Mouse (Mus musculus): Measurements from ENCODE around the gene Rarres1. TPM values are rescaled to one million over a fixed set of nuclear protein-coding genes. Genes with fewer than 3 reads are reported as not detected.
A peak's percentile ranks its signal among the peaks of the same experiment; 100 is the strongest.

The Rarres1 gene
- polyA plus RNA-seq, 1 experiment from 2014 or later: 1.4 TPM

- Histone ChIP-seq H3K36me3 (ENCODE audit: control insufficient read depth, insufficient read depth) (peaks cover 13% of the 10 kb centered on the region), H3K4me1 (replicated peaks; ENCODE audit: control insufficient read depth, insufficient read depth, low read length) (no peaks in the 10 kb centered on the region), H3K27ac (ENCODE audit: low read length) (no peak overlapping the region), H3K4me3 (replicated peaks; ENCODE audit: low read length) (no peak overlapping the region), H3K27me3 (replicated peaks; ENCODE audit: control insufficient read depth, insufficient read depth, low read length) (no peaks in the 10 kb centered on the region), H3K9ac (replicated peaks; ENCODE audit: low read depth, low read length) (no peak overlapping the region), H3K9me3 (ENCODE audit: control insufficient read depth, low read length) (no peaks in the 10 kb centered on the region), H3K4me2 (ENCODE audit: low read length) (no peak overlapping the region)
- WGBS: 90% methylated on average over 6 of the region's 6 CpGs
- ATAC-seq: no peak
Observed at GRCm38 (mm10) chr3:67473438-67473837, 41.9 kb downstream of the Rarres1 start.

GRCm38 (mm10) chr3:67471408-67472127 is 43.8 kb downstream of the Rarres1 start:
- no peaks in the 10 kb centered on the region for H3K27me3 ChIP-seq (replicated peaks; ENCODE audit: control insufficient read depth, insufficient read depth, low read length)
- H3K4me1 ChIP-seq (replicated peaks; ENCODE audit: control insufficient read depth, insufficient read depth, low read length): no peaks in the 10 kb centered on the region
- 91% methylated on average over 4 of the region's 4 CpGs for WGBS
- H3K4me2 ChIP-seq (ENCODE audit: low read length): no peak overlapping the region
- ATAC-seq: no peak
- peaks cover 13% of the 10 kb centered on the region for H3K36me3 ChIP-seq (ENCODE audit: control insufficient read depth, insufficient read depth)
- no peak overlapping the region for H3K4me3 ChIP-seq (replicated peaks; ENCODE audit: low read length)
- no peak overlapping the region for H3K27ac ChIP-seq (ENCODE audit: low read length)
- H3K9me3 ChIP-seq (ENCODE audit: control insufficient read depth, low read length): no peaks in the 10 kb centered on the region
- no peak overlapping the region for H3K9ac ChIP-seq (replicated peaks; ENCODE audit: low read depth, low read length)

GRCm38 (mm10) chr3:67467281-67467680 is 48.0 kb downstream of the Rarres1 start:
- Histone ChIP-seq H3K9me3 (ENCODE audit: control insufficient read depth, low read length) (no peaks in the 10 kb centered on the region), H3K4me3 (replicated peaks; ENCODE audit: low read length) (no peak overlapping the region), H3K36me3 (ENCODE audit: control insufficient read depth, insufficient read depth) (peaks cover 6% of the 10 kb centered on the region), H3K27me3 (replicated peaks; ENCODE audit: control insufficient read depth, insufficient read depth, low read length) (no peaks in the 10 kb centered on the region), H3K27ac (ENCODE audit: low read length) (no peak overlapping the region), H3K9ac (replicated peaks; ENCODE audit: low read depth, low read length) (no peak overlapping the region), H3K4me2 (ENCODE audit: low read length) (no peak overlapping the region), H3K4me1 (replicated peaks; ENCODE audit: control insufficient read depth, insufficient read depth, low read length) (peaks cover 19% of the 10 kb centered on the region)
- no peak for ATAC-seq
- WGBS: 91% methylated on average over 2 of the region's 2 CpGs

DNA sequence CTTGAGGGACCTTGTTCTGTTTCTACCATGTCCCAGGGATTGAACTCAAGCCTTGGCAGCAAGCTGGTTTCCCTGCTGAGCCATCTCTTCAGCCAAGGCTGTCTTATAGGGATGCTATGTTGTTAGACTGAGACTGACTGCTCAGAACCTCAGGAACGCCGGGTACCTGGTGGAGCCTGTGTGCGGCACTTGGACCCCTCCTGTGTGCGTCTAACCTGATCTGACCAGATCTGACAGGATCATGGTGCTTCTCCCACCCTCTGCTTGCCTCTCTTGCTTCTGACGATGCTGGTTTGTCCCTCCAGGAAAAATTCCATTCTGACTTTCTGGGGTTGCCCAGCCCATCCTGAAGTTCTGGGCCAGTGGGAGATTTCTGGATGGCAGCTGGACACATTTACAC is 48.7 kb downstream of the Rarres1 start:
- WGBS: 97% methylated on average over 5 of the region's 5 CpGs
- no peaks in the 10 kb centered on the region for H3K27me3 ChIP-seq (replicated peaks; ENCODE audit: control insufficient read depth, insufficient read depth, low read length)
- no peak for ATAC-seq

GRCm38 (mm10) chr3:67463450-67464372 is 51.6 kb downstream of the Rarres1 start, which contains the start of gene Lxn:
TSS of gene Lxn (minus strand) at chr3:67463926.
- peak within 1 kb of the TSS; percentile 41 for H3K27ac ChIP-seq (ENCODE audit: low read length)
- no peaks in the 10 kb centered on the region; the same call in 1 of the 2 replicates for H3K36me3 ChIP-seq (ENCODE audit: control insufficient read depth, insufficient read depth)
- H3K4me3 ChIP-seq (replicated peaks; ENCODE audit: low read length): peak within 1 kb of the TSS; percentile 69
- H3K4me1 ChIP-seq (replicated peaks; ENCODE audit: control insufficient read depth, insufficient read depth, low read length): peaks cover 25% of the 10 kb centered on the region
- peak within 1 kb of the TSS; percentile 93 for H3K4me2 ChIP-seq (ENCODE audit: low read length)
- whole genome bisulfite sequencing: under 1% methylated on average over 43 of the region's 43 CpGs
- peak within 1 kb of the TSS; percentile 74 for H3K9ac ChIP-seq (replicated peaks; ENCODE audit: low read depth, low read length)
- no peaks in the 10 kb centered on the region for H3K27me3 ChIP-seq (replicated peaks; ENCODE audit: control insufficient read depth, insufficient read depth, low read length)
- no peaks in the 10 kb centered on the region for H3K9me3 ChIP-seq (ENCODE audit: control insufficient read depth, low read length)
- peak; percentile 83 for ATAC-seq

More for the DNA sequence above, 48.7 kb downstream of the Rarres1 start:
- no peak overlapping the region for H3K9ac ChIP-seq (replicated peaks; ENCODE audit: low read depth, low read length)
- H3K4me2 ChIP-seq (ENCODE audit: low read length): no peak overlapping the region
- peaks cover 6% of the 10 kb centered on the region for H3K36me3 ChIP-seq (ENCODE audit: control insufficient read depth, insufficient read depth)
- H3K4me1 ChIP-seq (replicated peaks; ENCODE audit: control insufficient read depth, insufficient read depth, low read length): peaks cover 23% of the 10 kb centered on the region
- no peaks in the 10 kb centered on the region for H3K9me3 ChIP-seq (ENCODE audit: control insufficient read depth, low read length)
- no peak overlapping the region for H3K4me3 ChIP-seq (replicated peaks; ENCODE audit: low read length)
- no peak overlapping the region for H3K27ac ChIP-seq (ENCODE audit: low read length)

DNA sequence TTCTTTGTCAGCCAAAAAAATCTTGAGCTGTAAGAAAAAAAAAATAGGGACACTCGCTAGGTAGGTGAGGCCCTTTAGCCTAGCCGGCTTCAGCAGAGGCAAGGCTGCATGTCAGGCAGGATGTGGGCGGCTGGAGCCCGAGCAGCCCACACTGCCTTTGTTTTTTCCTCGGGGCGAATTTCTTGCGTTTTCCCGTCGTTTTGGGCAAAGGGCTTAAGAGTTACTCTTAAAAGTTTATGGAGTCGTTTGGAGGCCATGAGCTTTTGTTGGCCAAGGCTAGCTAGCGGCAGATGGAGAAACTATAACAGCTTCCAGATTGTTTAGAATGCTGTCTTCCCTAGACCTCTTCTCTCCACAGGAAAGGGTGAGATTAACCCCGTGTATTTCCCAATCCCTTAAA is 52.3 kb downstream of the Rarres1 start:
- Histone ChIP-seq H3K4me2 (ENCODE audit: low read length) (peak overlapping the region; percentile 93), H3K9ac (replicated peaks; ENCODE audit: low read depth, low read length) (peak overlapping the region; percentile 74), H3K4me3 (replicated peaks; ENCODE audit: low read length) (peak overlapping the region; percentile 69), H3K36me3 (ENCODE audit: control insufficient read depth, insufficient read depth) (peaks cover 4% of the 10 kb centered on the region), H3K27ac (ENCODE audit: low read length) (no peak overlapping the region; the same call in 1 of the 2 replicates), H3K9me3 (ENCODE audit: control insufficient read depth, low read length) (no peaks in the 10 kb centered on the region), H3K4me1 (replicated peaks; ENCODE audit: control insufficient read depth, insufficient read depth, low read length) (peaks cover 25% of the 10 kb centered on the region), H3K27me3 (replicated peaks; ENCODE audit: control insufficient read depth, insufficient read depth, low read length) (no peaks in the 10 kb centered on the region)
- no peak; the same call in 1 of the 2 replicates for ATAC-seq
- WGBS: 7% methylated on average over 12 of the region's 12 CpGs

DNA sequence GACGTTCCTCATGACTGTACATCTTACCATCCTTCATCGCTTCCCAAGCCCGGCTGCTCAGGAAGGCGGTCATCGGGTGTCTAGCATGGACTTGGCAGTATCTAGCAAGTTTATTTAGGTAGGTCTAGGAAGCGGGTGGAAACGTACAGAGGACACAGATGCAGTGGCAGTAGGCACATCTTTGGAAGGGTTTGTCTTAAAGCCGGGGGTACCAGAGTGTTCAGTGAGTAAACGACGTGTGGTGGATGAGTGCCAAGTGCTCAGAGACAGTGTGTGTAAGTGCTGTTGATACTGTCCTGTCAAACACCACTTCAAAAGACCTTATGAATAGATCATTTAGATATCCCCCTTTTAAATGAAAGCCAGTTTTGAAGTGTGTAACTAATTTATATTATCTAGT is 52.7 kb downstream of the Rarres1 start:
- H3K27ac ChIP-seq (ENCODE audit: low read length): no peak overlapping the region
- H3K4me2 ChIP-seq (ENCODE audit: low read length): peak overlapping the region; percentile 93
- peak overlapping the region; percentile 69; the same call in 1 of the 2 replicates for H3K4me3 ChIP-seq (replicated peaks; ENCODE audit: low read length)
- no peaks in the 10 kb centered on the region for H3K9me3 ChIP-seq (ENCODE audit: control insufficient read depth, low read length)
- ATAC-seq: no peak
- H3K36me3 ChIP-seq (ENCODE audit: control insufficient read depth, insufficient read depth): peaks cover 5% of the 10 kb centered on the region; the same call in 1 of the 2 replicates
- peaks cover 25% of the 10 kb centered on the region for H3K4me1 ChIP-seq (replicated peaks; ENCODE audit: control insufficient read depth, insufficient read depth, low read length)
- H3K27me3 ChIP-seq (replicated peaks; ENCODE audit: control insufficient read depth, insufficient read depth, low read length): no peaks in the 10 kb centered on the region
- H3K9ac ChIP-seq (replicated peaks; ENCODE audit: low read depth, low read length): no peak overlapping the region
- 33% methylated on average over 10 of the region's 10 CpGs for WGBS

GRCm38 (mm10) chr3:67462015-67462414 is 53.3 kb downstream of the Rarres1 start:
- H3K9me3 ChIP-seq (ENCODE audit: control insufficient read depth, low read length): no peaks in the 10 kb centered on the region
- H3K9ac ChIP-seq (replicated peaks; ENCODE audit: low read depth, low read length): no peak overlapping the region
- H3K4me2 ChIP-seq (ENCODE audit: low read length): no peak overlapping the region
- H3K27ac ChIP-seq (ENCODE audit: low read length): no peak overlapping the region
- peaks cover 25% of the 10 kb centered on the region for H3K4me1 ChIP-seq (replicated peaks; ENCODE audit: control insufficient read depth, insufficient read depth, low read length)
- WGBS: 30% methylated on average over 7 of the region's 7 CpGs
- peak; percentile 47 for ATAC-seq
- H3K27me3 ChIP-seq (replicated peaks; ENCODE audit: control insufficient read depth, insufficient read depth, low read length): no peaks in the 10 kb centered on the region
- H3K4me3 ChIP-seq (replicated peaks; ENCODE audit: low read length): no peak overlapping the region
- H3K36me3 ChIP-seq (ENCODE audit: control insufficient read depth, insufficient read depth): peaks cover 9% of the 10 kb centered on the region

- Histone ChIP-seq H3K4me1 (replicated peaks; ENCODE audit: control insufficient read depth, insufficient read depth, low read length) (peaks cover 25% of the 10 kb centered on the region), H3K27me3 (replicated peaks; ENCODE audit: control insufficient read depth, insufficient read depth, low read length) (no peaks in the 10 kb centered on the region), H3K36me3 (ENCODE audit: control insufficient read depth, insufficient read depth) (peaks cover 16% of the 10 kb centered on the region), H3K4me2 (ENCODE audit: low read length) (no peak overlapping the region), H3K4me3 (replicated peaks; ENCODE audit: low read length) (no peak overlapping the region), H3K9ac (replicated peaks; ENCODE audit: low read depth, low read length) (no peak overlapping the region), H3K9me3 (ENCODE audit: control insufficient read depth, low read length) (no peaks in the 10 kb centered on the region), H3K27ac (ENCODE audit: low read length) (no peak overlapping the region)
- ATAC-seq: no peak
- WGBS: 49% methylated on average over 3 of the region's 3 CpGs
Observed at GRCm38 (mm10) chr3:67459881-67460280, 55.4 kb downstream of the Rarres1 start.
